Mouse (Mus musculus): ENCODE measurements at regions not wholly inside any gene's neighbourhood (a gene's known extent, or its start where the extent isn't known, plus 50 kb on each side); places are given as distances from the start of the nearest gene placed in this dataset.

- TF ChIP-seq CTCF (IDR thresholded peaks at IDR 0.05; ENCODE audit: low read depth, low read length): no peak
- no peak for TF ChIP-seq POLR2A (IDR thresholded peaks at IDR 0.05; ENCODE audit: borderline replicate concordance, low read depth, low read length)
These were observed 344.2 kb downstream of the Galc start for GRCm38 (mm10) chr12:97915026-97915425.
